Mouse (Mus musculus) forebrain, postnatal 0 days (tissue): ENCODE measurements around the gene Gsk3b. TPM values are rescaled to one million over a fixed set of nuclear protein-coding genes. Genes with fewer than 3 reads are reported as not detected.

Source experiments
- ATAC-seq: fragments of 200-750 bp; cut with Nextera tagmentation; 2 replicates; pipeline ENCODE4 v1.8.0; 2017; ENCODE audit warnings: mild to moderate bottlenecking, moderate library complexity
- DNase-seq: peaks from one replicate; pipeline ENCODE4 v3.0.0-alpha.2; 2015
- H3K27ac ChIP-seq: fragments of 300-500 bp; sonication (generic); 2 replicates; pipeline ENCODE4 v1.5.1; 2014; ENCODE audit warnings: low read depth, mild to moderate bottlenecking, antibody characterized with exemption, low read length, moderate library complexity, mixed read lengths
- H3K27me3 ChIP-seq: fragments of 300-500 bp; sonication (generic); 2 replicates; pipeline ENCODE4 v1.6.1; 2014; ENCODE audit warnings: mild to moderate bottlenecking, low read length, mixed read lengths; ENCODE audit not compliant: insufficient read depth
- H3K36me3 ChIP-seq: fragments of 300-500 bp; sonication (generic); 2 replicates; pipeline ENCODE4 v1.6.1; 2014; ENCODE audit warnings: mild to moderate bottlenecking, moderate library complexity; ENCODE audit not compliant: insufficient read depth
- H3K4me1 ChIP-seq: fragments of 300-500 bp; sonication (generic); 2 replicates; pipeline ENCODE4 v1.6.1; 2014; ENCODE audit warnings: antibody characterized with exemption; ENCODE audit not compliant: insufficient read depth
- H3K4me2 ChIP-seq: fragments of 300-500 bp; sonication (generic); 2 replicates; pipeline ENCODE4 v1.6.1; 2014; ENCODE audit warnings: low read depth, mild to moderate bottlenecking, moderate library complexity
- H3K4me3 ChIP-seq: fragments of 300-500 bp; sonication (generic); 2 replicates; pipeline ENCODE4 v1.5.1; 2014; ENCODE audit warnings: low read depth, low read length, mixed read lengths
- H3K9ac ChIP-seq: fragments of 300-500 bp; sonication (generic); 2 replicates; pipeline ENCODE4 v1.6.1; 2014; ENCODE audit warnings: mild to moderate bottlenecking
- H3K9me3 ChIP-seq: fragments of 300-500 bp; sonication (generic); 2 replicates; pipeline ENCODE4 v1.6.1; 2016; ENCODE audit warnings: low read length
- CTCF ChIP-seq: sonication (generic); IDR thresholded peaks from 2 replicates; pipeline ENCODE4 v1.5.1; 2016; ENCODE audit warnings: antibody characterized with exemption, control low read depth, low read depth
- WGBS: fragments of 180-500 bp; shearing (Covaris S2); extraction: QIAGEN DNeasy Blood & Tissue Kit; methylation state at CpG from one replicate; pipeline ENCODE4 v1.1.7; 2014; 5-methylcytosine and 5-hydroxymethylcytosine counted together
- polyA plus RNA-seq: library from polyadenylated mRNA; unstranded; fragments of >200 nt; fragmentation: Nextera tagmentation; extraction: Ambion mirVana; gene quantifications from 2 replicates; pipeline ENCODE4 v1.2.1, GENCODE M21; 2015
- total RNA-seq: library from RNA; depleted of rRNA; stranded (reverse); fragments of >200 nt; gene quantifications from 2 replicates; pipeline ENCODE4 v1.2.3, GENCODE M21; 2014

Gene Gsk3b
- total and polyA plus RNA-seq, 2 experiments from 2014 or later = 132 to 141 TPM

DNA sequence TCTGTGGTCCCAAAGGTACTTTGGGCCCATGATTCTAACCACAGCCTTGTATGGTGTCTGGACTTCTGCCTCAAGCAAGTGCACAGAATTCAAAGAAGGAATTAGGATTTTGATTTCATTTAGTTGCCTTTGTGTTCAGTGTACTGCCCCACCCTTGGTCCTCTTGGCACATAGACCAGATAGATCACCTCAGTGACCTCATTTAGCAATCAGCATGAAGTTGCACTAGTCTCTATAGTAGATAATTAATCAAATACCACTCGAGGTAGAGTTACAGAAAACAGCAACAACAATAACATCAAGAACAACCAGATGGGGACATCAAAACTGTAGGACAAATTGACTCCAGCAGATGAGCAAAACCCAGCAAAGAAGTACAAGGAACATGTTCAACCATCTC lies 8.6 kb upstream of the Gsk3b start:
- no peaks in the 10 kb centered on the region for H3K27me3 ChIP-seq
- 78% methylated on average over 1 of the region's 1 CpGs for WGBS
- no peaks in the 10 kb centered on the region for H3K9me3 ChIP-seq
- no peaks in the 10 kb centered on the region for H3K36me3 ChIP-seq
- H3K4me2 ChIP-seq = no peak overlapping the region
- no peak for TF ChIP-seq CTCF
- H3K27ac ChIP-seq = no peak overlapping the region
- H3K4me1 ChIP-seq = no peaks in the 10 kb centered on the region
- no peak for DNase-seq
- no peak overlapping the region for H3K4me3 ChIP-seq
- ATAC-seq = no peak
- no peak overlapping the region for H3K9ac ChIP-seq

DNA sequence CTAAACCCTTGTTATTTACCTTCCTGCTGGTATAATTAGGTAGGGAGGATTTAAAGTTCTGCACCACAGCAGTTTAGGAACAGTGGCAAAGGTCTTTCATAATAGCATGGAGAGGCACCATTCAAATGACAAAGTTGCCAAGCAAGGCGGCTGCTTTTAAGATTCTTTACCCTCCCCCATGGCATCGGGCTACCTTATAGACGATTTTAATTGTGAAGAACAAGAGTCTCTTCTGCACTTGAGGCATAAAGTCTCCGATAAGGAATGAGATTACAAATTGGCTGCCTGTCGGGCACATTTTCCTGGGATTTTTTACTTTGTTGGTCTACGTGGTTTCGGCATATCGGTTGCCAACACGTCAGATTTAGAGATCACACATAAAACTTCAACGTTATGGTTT lies 1.6 kb upstream of the Gsk3b start:
- Histone ChIP-seq H3K4me2 (peak overlapping the region; percentile 81), H3K9ac (peak overlapping the region; percentile 92), H3K9me3 (no peaks in the 10 kb centered on the region), H3K4me1 (peaks cover 12% of the 10 kb centered on the region; the same call in 1 of the 2 replicates), H3K36me3 (no peaks in the 10 kb centered on the region), H3K27me3 (no peaks in the 10 kb centered on the region), H3K4me3 (peak overlapping the region; percentile 70), H3K27ac (peak overlapping the region; percentile 100)
- 4% methylated on average over 10 of the region's 10 CpGs for WGBS
- DNase-seq (no peak), ATAC-seq (no peak)
- no peak for TF ChIP-seq CTCF

DNA sequence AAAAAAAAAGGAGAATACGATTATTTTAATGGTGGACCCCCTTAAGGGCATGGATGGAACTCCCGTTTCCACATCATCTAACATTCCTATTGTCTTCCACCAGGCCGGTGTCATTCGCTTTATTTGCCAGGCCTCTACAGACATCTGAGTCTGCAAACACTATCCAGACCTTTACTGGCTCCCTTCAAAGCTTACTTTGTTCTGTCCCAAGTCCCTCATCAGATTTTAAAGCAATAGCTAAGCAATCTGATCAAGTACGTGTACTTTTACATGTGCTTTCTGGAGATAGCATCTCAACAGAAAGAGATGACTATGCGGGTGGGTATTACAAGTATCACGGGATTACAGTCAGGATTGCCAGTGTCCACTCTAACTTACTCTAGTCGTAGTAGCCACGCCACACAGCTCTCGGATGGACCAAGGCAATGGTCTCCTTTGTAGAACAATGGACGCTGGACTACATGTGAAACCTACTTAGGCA lies 1.1 kb upstream of the Gsk3b start:
- ATAC-seq (no peak), DNase-seq (peak; percentile 75)
- peaks cover 12% of the 10 kb centered on the region; the same call in 1 of the 2 replicates for H3K4me1 ChIP-seq
- H3K36me3 ChIP-seq = no peaks in the 10 kb centered on the region
- H3K9ac ChIP-seq = peak overlapping the region; percentile 92
- peak overlapping the region; percentile 70 for H3K4me3 ChIP-seq
- H3K4me2 ChIP-seq = peak overlapping the region; percentile 81
- TF ChIP-seq CTCF = peak; percentile 44
- no peaks in the 10 kb centered on the region for H3K9me3 ChIP-seq
- peak overlapping the region; percentile 100 for H3K27ac ChIP-seq
- H3K27me3 ChIP-seq = no peaks in the 10 kb centered on the region
- WGBS = under 1% methylated on average over 11 of the region's 11 CpGs

DNA sequence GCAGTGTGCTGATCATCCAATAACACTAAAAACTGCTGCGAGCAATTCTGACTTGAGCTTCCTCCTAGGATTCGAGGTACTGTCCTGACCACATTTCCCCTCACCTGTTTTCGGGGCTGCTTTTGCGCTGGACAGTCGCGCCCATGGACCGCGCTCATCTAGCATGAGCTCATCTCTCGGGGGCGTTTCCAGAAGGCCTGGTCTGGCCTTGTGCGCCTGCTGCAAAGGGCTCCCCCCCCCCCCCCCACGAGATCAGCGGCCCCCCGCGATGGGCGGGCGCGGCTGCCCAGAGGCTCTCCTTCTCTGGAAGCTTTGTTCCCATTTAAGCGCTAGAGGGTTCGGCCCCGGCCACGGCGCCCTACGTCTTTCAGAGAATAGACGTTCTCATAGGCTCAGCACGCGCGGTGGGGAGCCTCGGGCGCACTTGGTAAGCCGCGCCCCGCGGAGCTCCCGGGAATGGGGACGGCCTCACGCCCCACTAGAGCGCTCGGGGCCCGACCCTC lies 624 bp upstream of the Gsk3b start:
- no peak for DNase-seq
- H3K4me3 ChIP-seq = peak overlapping the region; percentile 70
- peak overlapping the region; percentile 92 for H3K9ac ChIP-seq
- no peak; the same call in 1 of the 2 replicates for ATAC-seq
- no peaks in the 10 kb centered on the region for H3K36me3 ChIP-seq
- no peaks in the 10 kb centered on the region for H3K27me3 ChIP-seq
- peaks cover 12% of the 10 kb centered on the region; the same call in 1 of the 2 replicates for H3K4me1 ChIP-seq
- WGBS = 1% methylated on average over 40 of the region's 40 CpGs
- H3K4me2 ChIP-seq = peak overlapping the region; percentile 81
- peak overlapping the region; percentile 100 for H3K27ac ChIP-seq
- no peaks in the 10 kb centered on the region for H3K9me3 ChIP-seq
- TF ChIP-seq CTCF = no peak

DNA sequence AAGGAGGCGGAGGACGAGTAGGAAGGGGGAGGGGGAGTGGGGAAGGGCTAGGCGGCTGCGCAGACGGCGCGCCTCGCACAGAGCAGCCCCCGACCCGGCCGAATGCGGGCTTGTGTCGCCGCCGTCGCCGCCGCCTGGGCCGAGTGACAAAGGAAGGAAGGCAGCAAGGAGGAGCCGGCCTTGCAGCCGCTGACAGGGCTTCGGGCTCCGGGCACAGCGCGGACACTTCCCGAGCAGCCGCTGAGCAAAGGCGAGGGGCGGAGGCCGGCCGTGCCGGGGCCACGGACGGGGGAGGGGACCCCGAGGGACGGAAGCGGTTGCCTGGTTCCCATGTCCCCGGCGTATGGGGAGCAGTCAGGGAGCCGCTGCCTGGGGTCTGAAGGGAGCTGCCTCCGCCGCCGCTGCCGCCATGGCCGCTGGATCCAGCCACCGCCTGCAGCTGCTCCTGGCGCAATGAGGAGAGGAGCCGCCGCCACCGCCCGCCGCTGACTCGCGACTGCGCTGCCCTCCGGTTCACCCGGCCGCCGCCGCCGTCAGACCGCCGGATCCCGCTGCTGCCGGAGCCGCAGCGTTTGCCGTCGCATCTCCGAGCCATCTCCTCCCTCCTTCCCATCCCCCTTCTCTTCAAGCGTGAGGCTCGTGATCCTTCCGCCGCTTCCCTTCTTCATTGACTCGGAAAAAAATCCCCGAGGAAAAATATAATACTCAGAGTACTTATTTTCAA lies 808 bp downstream of the Gsk3b start:
- no peaks in the 10 kb centered on the region for H3K9me3 ChIP-seq
- H3K27me3 ChIP-seq = no peaks in the 10 kb centered on the region
- no peaks in the 10 kb centered on the region for H3K36me3 ChIP-seq
- TF ChIP-seq CTCF = no peak; the same call in 1 of the 2 replicates
- WGBS = 2% methylated on average over 73 of the region's 76 CpGs
- ATAC-seq (0 out of 2 replicates have a peak, but pooled peaks have one; percentile 0), DNase-seq (peak; percentile 81)
- peak overlapping the region; percentile 98 for H3K9ac ChIP-seq
- peak overlapping the region; percentile 100 for H3K27ac ChIP-seq
- H3K4me2 ChIP-seq = peak overlapping the region; percentile 75
- H3K4me3 ChIP-seq = peak overlapping the region; percentile 99
- H3K4me1 ChIP-seq = peaks cover 16% of the 10 kb centered on the region; the same call in 1 of the 2 replicates

DNA sequence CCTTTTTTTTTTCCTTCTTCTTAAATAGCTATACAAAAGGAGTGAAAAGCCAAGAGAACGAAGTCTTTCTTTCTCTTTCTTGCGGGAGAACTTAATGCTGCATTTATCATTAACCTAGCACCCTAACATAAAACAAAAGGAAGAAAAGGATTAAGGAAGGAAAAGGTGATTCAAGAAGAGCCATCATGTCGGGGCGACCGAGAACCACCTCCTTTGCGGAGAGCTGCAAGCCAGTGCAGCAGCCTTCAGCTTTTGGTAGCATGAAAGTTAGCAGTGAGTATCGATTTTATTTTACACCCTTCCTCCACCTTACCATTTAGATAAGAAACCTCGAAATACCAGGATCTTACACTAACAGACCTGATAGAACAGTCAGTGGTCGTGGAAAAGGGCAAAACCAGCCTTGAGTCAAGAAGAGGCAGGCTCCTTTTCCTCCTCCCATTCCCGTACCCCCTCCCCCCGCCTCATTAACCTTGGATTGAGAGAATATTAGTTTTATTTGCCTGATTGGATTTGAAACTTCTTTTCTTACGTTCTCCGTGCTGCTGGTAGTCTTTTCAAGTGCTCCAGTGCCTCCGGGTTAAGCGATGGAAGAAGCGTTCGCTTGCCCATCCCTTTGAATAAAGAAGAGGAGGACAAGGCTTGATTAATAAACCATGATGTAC lies 1.7 kb downstream of the Gsk3b start:
- DNase-seq (peak; percentile 36), ATAC-seq (no peak)
- no peaks in the 10 kb centered on the region for H3K36me3 ChIP-seq
- no peaks in the 10 kb centered on the region for H3K27me3 ChIP-seq
- H3K9ac ChIP-seq = peak overlapping the region; percentile 98
- peak overlapping the region; percentile 75 for H3K4me2 ChIP-seq
- H3K4me1 ChIP-seq = peaks cover 18% of the 10 kb centered on the region; the same call in 1 of the 2 replicates
- peak overlapping the region; percentile 100 for H3K27ac ChIP-seq
- peak overlapping the region; percentile 99 for H3K4me3 ChIP-seq
- 1% methylated on average over 17 of the region's 17 CpGs for WGBS
- TF ChIP-seq CTCF = no peak
- no peaks in the 10 kb centered on the region for H3K9me3 ChIP-seq
